Comparison of ENCODE assay signal across 9 mouse cellular contexts in the genomic region with DNA sequence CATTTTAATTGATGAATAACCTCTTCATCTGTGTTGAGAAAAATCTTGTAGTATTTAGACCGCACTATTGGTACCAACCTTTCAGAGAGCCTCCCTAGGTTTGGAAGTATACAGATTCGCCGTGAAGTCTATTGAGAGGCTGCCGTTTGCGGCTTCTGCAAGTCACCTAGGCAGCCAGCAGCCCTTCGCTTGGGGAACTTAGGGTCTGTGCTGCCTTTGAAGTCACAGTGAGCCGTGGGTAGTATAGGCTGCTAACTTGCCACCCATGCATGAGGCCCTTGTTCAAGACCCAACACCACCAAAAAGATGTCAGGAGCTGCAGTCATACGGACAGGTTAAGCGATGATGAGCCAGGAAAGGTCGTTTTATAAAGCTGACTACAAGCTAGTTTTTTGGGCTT. TPM values are rescaled to one million over a fixed set of nuclear protein-coding genes. Genes with fewer than 3 reads are reported as not detected.
DNase-seq lines count a peak whose midpoint lies in the region; ATAC-seq and TF ChIP-seq lines count a peak whose summit lies in the region.
"Had no signal": no experiment of that assay in that cellular context is flagged by ENCODE, and none has a peak within 500 bp of the region (broad histone marks: within the 10 kb centered on the region; RNA-seq: fewer than 3 reads in every experiment).

No protein-coding gene starts in this region.

- H3K4me1 ChIP-seq in heart, embryonic 14.5 days (ENCODE audit: control insufficient read depth in 2 of 2, insufficient read depth in 2 of 2, low read length in 2 of 2) = peaks cover 6 to 33% of the 10 kb centered on the region in 2 experiments
- H3K4me1 ChIP-seq in bone marrow macrophage, adult 2 months (ENCODE audit: control insufficient read depth, insufficient read depth, low read length) = peaks cover 27% of the 10 kb centered on the region
- H3K4me1 ChIP-seq in hindbrain, embryonic 13.5 days (replicated peaks) = peaks cover 23% of the 10 kb centered on the region
- peaks cover 28% of the 10 kb centered on the region for H3K4me1 ChIP-seq in midbrain, embryonic 15.5 days

- no peak for DNase-seq in heart, adult 9 months (ENCODE audit: low spot score in 2 of 2)
- DNase-seq in embryo, embryonic 9.5 days (ENCODE audit: extremely low spot score) = no peak
- DNase-seq in urinary bladder, adult 2 months (ENCODE audit: low spot score) = no peak
- DNase-seq: spleen, adult 18-20 months had no signal

- H3K9ac ChIP-seq in heart, embryonic 14.5 days (ENCODE audit: low read length) = peak overlapping the region; percentile 95
- H3K9ac ChIP-seq in hindbrain, embryonic 13.5 days = no peak overlapping the region
- no peak overlapping the region for H3K9ac ChIP-seq in midbrain, embryonic 15.5 days

- 78% methylated on average over 10 of the region's 10 CpGs for WGBS in heart, embryonic 14.5 days
- 87% methylated on average over 10 of the region's 10 CpGs for WGBS in hindbrain, embryonic 13.5 days
- 86% methylated on average over 10 of the region's 10 CpGs for WGBS in midbrain, embryonic 15.5 days

- no peaks in the 10 kb centered on the region for H3K27me3 ChIP-seq in heart, embryonic 14.5 days (ENCODE audit: control insufficient read depth, insufficient read depth, low read length)
- H3K27me3 ChIP-seq in hindbrain, embryonic 13.5 days = no peaks in the 10 kb centered on the region
- no peaks in the 10 kb centered on the region for H3K27me3 ChIP-seq in midbrain, embryonic 15.5 days (replicated peaks)

- H3K27ac ChIP-seq in heart, embryonic 14.5 days (replicated peaks in 1 of 2; ENCODE audit: control insufficient read depth in 1 of 2, insufficient read depth in 1 of 2, low read depth in 2 of 2, low read length in 2 of 2) = peak overlapping the region in 1 of 2 experiments; percentile 86; a peak in 1 of 4 replicates
- H3K27ac ChIP-seq in bone marrow macrophage, adult 2 months (ENCODE audit: insufficient read depth, low read depth, low read length) = no peak overlapping the region
- no peak overlapping the region for H3K27ac ChIP-seq in hindbrain, embryonic 13.5 days
- no peak overlapping the region for H3K27ac ChIP-seq in midbrain, embryonic 15.5 days

- H3K4me3 ChIP-seq in heart, embryonic 14.5 days (ENCODE audit: control insufficient read depth in 1 of 2, insufficient read depth in 1 of 2, low read depth in 1 of 2, low read length in 2 of 2) = peak overlapping the region; percentile 63 to 97; a peak in 3 of 4 replicates
- peak overlapping the region; percentile 91 for H3K4me3 ChIP-seq in bone marrow macrophage, adult 2 months (ENCODE audit: insufficient read depth, low read length)
- H3K4me3 ChIP-seq in hindbrain, embryonic 13.5 days = 0 out of 2 replicates have a peak overlapping the region, but pooled peaks have one; percentile 94
- no peak overlapping the region for H3K4me3 ChIP-seq in midbrain, embryonic 15.5 days

- H3K4me2 ChIP-seq in heart, embryonic 14.5 days (ENCODE audit: low read length) = peak overlapping the region; percentile 97
- H3K4me2 ChIP-seq in hindbrain, embryonic 13.5 days = peak overlapping the region; percentile 99
- H3K4me2 ChIP-seq in midbrain, embryonic 15.5 days = peak overlapping the region; percentile 96

- peaks cover 13% of the 10 kb centered on the region for H3K36me3 ChIP-seq in heart, embryonic 14.5 days (ENCODE audit: control insufficient read depth, insufficient read depth, low read length)
- H3K36me3 ChIP-seq in hindbrain, embryonic 13.5 days = peaks cover 17% of the 10 kb centered on the region; the same call in 1 of the 2 replicates
- H3K36me3 ChIP-seq in midbrain, embryonic 15.5 days (replicated peaks) = no peaks in the 10 kb centered on the region

- no peak for TF ChIP-seq POLR2A in bone marrow macrophage, adult 2 months (IDR thresholded peaks at IDR 0.05; ENCODE audit: borderline replicate concordance, low read depth, low read length)

- no peak for ATAC-seq in heart, embryonic 14.5 days (ENCODE audit: insufficient number of reproducible peaks, insufficient read depth, low FRiP score, low read depth)
- no peak for ATAC-seq in hindbrain, embryonic 13.5 days (ENCODE audit: low FRiP score)
- no peak for ATAC-seq in midbrain, embryonic 15.5 days (replicated peaks)
- ATAC-seq in megakaryocyte progenitor cell, adult 5-6 weeks (replicated peaks; ENCODE audit: poor library complexity) = no peak

- no peaks in the 10 kb centered on the region for H3K9me3 ChIP-seq in heart, embryonic 14.5 days (ENCODE audit: control insufficient read depth, low read length)
- H3K9me3 ChIP-seq in hindbrain, embryonic 13.5 days = no peaks in the 10 kb centered on the region
- H3K9me3 ChIP-seq in midbrain, embryonic 15.5 days = no peaks in the 10 kb centered on the region

- no peak for TF ChIP-seq CTCF in bone marrow macrophage, adult 2 months (IDR thresholded peaks at IDR 0.05; ENCODE audit: low read depth, low read length)

RNA-seq across cellular contexts. Expression of a gene that starts 2.0 kb away (rescaled TPM):
- 13.0 and 16.3 TPM in 2 replicates for polyA plus RNA-seq in heart, embryonic 14.5 days (2014; fragmentation: Nextera tagmentation; extraction: Ambion mirVana)
- 12.3 and 13.5 TPM in 2 replicates for polyA plus RNA-seq in bone marrow macrophage, adult 2 months (2012; ENCODE audit: insufficient read depth, insufficient read length, missing spikeins)
- polyA plus RNA-seq in hindbrain, embryonic 13.5 days (2015; fragmentation: Nextera tagmentation; extraction: Ambion mirVana) = 8.0 and 8.3 TPM in 2 replicates
- 7.6 and 8.4 TPM in 2 replicates for polyA plus RNA-seq in midbrain, embryonic 15.5 days (2015; fragmentation: Nextera tagmentation; extraction: Ambion mirVana)
- total RNA-seq in megakaryocyte progenitor cell, adult 5-6 weeks (2015) = 13.5 and 13.9 TPM in 2 replicates
- 13.7 and 16.7 TPM in 2 replicates for total RNA-seq in megakaryocyte progenitor cell, adult 5-6 weeks (2017)
- 22.6 and 25.2 TPM in 2 replicates for polyA plus RNA-seq in urinary bladder, adult 2 months (2012; rRNA removed)

RNA-seq across cellular contexts. Expression of a gene that starts 21.9 kb away (rescaled TPM):
- polyA plus RNA-seq in heart, embryonic 14.5 days (2014; fragmentation: Nextera tagmentation; extraction: Ambion mirVana) = 3.4 and 3.7 TPM in 2 replicates
- 13.7 and 15.6 TPM in 2 replicates for polyA plus RNA-seq in bone marrow macrophage, adult 2 months (2012; ENCODE audit: insufficient read depth, insufficient read length, missing spikeins)
- 5.9 and 6.6 TPM in 2 replicates for polyA plus RNA-seq in hindbrain, embryonic 13.5 days (2015; fragmentation: Nextera tagmentation; extraction: Ambion mirVana)
- 6.1 TPM in 2 replicates for polyA plus RNA-seq in midbrain, embryonic 15.5 days (2015; fragmentation: Nextera tagmentation; extraction: Ambion mirVana)
- total RNA-seq in megakaryocyte progenitor cell, adult 5-6 weeks (2015) = 5.1 and 6.5 TPM in 2 replicates
- total RNA-seq in megakaryocyte progenitor cell, adult 5-6 weeks (2017) = 3.7 and 5.1 TPM in 2 replicates
- polyA plus RNA-seq in urinary bladder, adult 2 months (2012; rRNA removed) = 15.6 and 17.7 TPM in 2 replicates
